Mouse (Mus musculus) right cerebral cortex, adult 18-20 months (tissue): Measurements from ENCODE around the gene Mmp25.

Experiments used
- DNase-seq: peaks from one replicate; pipeline ENCODE4 v3.0.0; 2022; ENCODE audit warnings: mixed read lengths

Mmp25 gene

DNA sequence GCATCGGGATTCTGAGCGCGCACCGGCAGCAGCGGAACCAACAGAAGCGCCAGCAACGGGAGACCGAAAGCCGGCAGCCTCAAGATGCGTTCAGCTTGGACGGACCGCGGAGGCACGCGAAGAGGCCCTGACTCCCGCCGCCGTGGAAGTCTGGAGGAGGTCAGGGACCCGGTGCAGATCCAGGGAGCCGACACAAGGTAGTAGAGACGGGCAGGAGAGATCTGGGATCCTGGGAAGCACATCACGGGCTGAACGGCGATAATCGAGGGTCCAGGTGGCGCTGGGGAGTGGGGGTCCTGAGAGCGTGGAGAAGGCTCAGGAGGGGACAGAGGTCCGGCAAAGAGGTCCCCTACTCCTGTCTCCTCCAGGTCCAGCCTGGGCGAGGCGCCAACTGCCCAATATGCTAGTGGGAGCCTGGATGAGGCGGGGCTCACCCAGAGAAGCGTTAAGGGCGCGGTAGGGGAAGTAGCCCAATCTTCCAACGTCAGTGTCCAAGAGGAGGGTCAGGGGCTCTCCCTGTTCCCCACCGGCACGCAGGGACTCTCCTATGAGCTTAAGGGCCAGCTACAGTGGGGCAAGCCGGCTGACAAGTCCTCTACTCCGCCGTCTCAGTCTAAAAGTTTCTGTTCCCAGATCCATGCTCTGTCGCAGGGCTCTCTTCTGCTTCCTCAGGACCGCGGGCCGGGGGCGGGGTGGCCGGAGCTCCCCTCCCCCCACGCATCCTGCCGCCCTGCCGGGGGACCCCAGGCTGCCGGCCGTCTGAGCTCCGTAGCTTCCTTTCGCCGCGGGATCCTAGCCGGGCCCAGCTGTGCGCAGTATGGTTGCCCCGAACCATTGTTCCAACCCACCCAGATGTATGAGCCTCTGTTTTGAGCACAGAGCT, at the start of gene Mmp25:
TSS of gene Mmp25 (minus strand) at position 665 of the 883 bp plus-strand sequence.
- DNase-seq: no peak

DNA sequence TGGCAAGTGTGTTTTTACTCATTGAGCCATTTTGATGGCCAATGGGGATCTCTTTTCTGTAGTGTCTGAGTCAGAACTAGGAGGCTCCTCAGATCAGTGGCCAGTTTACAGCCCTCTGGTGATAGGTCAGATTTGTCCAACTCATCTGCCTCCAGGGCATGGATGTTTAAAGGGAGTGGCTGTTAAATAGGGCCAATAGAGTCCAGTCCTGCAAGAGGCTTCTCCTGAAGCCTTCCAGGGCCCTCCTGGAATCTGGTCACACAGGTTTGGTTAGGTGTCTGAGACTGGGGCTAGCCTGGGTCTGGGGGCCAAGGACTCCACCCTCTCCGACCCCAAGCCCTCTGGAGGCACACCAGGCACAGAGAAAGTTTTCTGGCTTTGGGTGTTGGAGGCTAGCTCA, 49.4 kb upstream of the Mmp25 start:
- DNase-seq: no peak

DNA sequence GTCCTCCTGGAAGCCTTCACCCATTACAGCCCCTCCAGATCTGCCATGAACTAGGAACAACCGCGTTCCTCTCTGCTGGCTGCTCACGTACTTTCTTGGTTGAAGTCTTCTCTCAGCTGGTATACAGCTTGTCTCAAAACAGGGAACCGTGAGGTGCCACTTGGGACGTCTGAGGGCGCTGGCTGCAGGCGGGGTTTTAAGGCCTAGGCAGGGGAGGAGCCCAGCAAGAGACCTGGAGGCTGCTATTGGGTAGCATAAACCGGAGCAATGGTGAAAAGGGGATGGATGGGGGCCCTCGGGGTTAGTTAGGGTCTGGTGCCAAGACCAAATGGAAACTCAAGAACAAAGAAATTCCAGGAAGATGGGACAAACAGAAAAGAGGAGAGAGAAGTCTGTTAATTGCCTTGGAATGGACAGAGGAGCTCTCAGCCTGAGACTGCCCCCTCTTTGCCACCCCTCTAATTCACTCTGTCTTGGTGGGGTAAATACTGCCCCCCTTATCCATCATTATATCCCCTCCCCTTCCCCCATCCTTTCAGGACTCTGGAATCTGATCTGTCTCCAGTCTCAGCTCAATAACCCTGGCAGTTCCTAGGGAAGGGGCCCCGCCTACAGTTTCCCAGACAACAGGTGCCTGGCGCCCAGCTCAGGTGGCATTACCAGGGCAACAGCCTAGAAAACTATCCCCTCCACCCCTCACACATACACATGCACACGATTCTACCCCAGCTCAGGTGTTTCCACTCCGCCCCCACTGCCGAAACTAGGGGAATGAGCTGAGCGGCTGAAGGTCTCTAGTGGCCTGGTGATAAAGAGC, 39.0 kb upstream of the Mmp25 start, which contains the start of gene Cldn9:
TSS of gene Cldn9 (minus strand) at position 171 of the 817 bp plus-strand sequence.
- DNase-seq: no peak

DNA sequence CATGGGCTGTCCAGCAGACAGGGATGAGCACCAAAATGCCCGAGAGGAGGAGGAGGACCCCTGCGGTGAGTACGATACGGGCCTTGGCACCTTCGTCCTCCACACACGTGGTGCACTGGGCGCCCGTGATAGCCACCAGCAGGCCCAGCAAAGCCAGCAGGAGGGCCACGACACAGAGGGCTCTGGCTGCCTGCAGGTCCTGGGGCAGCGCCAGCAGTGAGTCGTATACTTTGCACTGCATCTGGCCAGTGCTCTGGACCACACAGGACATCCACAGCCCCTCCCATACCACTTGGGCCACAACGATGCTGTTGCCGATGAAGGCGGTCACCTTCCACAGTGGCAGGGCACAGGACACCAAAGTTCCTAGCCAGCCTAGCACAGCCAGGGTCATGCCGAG, 38.1 kb upstream of the Mmp25 start:
- no peak for DNase-seq

DNA sequence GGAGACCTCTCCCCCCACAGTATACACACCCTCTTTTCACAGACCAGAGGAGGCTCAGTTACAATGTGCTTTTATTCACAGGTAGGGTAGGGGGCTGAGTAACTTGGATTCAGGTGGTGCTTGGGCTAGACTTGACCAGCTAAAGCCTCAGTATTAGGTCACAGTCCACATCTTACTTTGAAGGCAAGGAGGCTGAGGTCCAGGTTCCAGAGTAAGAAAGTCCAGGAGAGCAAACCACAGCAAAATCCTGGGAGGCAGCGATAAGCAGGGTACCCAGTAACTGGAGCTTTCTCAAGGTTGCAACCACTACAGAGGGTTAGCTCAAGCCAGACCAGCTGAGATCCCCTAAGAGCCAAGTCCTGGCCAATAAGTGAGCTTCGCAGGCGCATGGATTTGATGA, 37.5 kb upstream of the Mmp25 start:
- no peak for DNase-seq

DNA sequence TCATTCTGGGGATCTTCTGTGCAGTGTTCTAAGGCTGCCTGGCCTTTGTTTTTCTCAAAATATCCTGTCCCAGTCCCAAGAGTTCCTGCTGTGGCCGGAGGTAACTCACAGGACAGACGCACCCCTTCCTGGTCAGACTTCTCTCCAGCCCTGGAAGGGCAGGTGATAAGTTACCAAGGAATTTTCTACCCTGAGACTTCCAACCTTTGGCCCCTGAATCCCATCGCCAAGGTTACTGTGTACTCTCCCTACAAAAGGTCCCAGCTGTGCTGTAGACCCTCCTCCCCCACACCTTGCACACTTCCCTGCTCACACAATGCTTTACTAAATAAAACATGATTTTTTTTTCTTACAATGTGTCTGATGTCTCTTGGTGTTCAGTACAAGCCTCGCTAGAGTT, 37.0 kb upstream of the Mmp25 start:
- no peak for DNase-seq

DNA sequence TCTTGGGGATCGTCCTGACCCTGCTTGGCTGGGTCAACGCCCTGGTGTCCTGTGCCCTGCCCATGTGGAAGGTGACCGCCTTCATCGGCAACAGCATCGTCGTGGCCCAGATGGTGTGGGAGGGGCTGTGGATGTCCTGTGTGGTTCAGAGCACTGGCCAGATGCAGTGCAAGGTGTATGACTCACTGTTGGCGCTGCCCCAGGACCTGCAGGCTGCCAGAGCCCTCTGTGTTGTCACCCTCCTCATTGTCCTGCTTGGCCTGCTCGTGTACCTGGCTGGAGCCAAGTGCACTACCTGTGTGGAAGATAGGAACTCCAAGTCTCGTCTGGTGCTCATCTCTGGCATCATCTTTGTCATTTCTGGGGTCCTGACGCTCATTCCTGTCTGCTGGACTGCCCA, 36.0 kb upstream of the Mmp25 start:
- DNase-seq: no peak

DNA sequence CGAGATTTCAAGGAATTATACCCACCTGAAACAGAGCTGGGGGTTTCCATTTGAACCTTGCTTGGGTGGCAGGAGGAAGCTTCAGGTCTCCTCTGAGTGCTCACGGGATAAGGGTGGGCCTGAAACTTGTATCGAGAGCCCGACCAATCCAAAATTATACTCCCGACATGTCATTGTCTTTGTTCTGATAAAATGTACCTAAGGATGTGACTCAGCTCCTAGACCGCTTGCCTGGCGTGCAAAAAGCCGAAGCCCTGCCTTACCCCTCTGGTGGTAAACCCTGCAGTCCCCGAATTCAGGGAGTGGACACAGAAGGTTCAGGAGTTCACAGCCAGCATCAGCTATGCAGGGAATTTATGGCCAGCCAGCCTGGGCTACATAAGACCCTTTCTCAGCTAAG, 35.3 kb upstream of the Mmp25 start:
- no peak for DNase-seq

DNA sequence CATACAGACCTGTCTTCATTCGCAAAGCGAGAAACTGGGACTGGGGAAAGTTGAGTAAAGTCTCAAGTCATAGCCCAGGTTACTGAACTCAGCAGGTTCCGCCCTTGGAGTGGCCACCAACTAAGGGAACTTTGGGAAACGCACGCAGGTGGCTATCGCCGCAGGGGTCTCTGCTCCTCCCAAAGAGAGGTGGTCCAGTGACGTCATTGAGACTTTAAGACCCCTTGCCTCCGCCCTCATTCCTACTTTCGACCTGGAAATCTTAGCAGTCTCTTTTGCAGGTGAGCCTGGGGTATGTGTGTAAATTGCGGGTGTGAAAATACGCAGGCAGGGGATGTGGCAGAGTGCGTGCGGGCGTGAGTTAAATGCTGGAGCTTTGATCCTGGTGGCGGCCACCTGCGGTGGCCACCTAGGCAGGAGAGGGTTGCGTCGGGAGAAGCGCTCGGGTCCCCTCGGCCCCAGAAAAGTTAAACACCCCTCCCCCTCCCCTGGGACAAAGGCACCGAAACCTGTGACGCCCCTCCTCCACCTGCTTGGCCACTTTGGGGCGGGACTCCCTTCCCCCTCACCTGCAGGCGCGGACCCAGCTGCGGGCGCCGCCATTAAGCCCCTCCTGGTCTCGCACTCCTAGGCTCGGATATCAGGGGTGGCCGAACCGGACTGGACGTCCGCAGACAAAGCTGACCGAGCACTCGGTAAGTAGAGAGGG, 34.2 kb upstream of the Mmp25 start, which contains the start of gene Cldn6:
TSS of gene Cldn6 (plus strand) at position 123 of the 709 bp plus-strand sequence.
- no peak for DNase-seq

DNA sequence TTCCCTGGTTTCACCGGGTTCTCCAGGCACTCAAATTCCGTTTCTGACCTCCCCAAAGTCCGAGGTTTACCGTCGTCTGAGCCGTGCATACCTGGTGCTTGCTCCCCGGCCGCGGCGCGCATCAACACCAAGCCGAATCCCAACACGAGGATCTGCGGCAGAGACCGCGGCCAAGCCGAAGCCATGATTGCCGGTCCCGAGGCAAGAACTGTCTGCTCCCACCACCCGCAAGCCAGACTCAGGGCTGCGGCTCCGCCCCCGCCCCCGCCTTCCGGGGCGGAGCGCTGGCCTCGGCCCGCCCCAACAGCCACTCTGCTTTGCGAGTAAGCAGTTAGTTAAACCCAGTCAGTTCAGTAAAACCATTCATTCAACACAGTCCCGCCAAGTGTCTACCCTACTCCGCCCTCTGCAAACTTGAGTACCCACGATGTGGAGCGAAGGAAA, 32.2 kb upstream of the Mmp25 start, which contains the start of gene Tnfrsf12a:
TSS of gene Tnfrsf12a (minus strand) at position 233 of the 444 bp plus-strand sequence.
- peak; percentile 82 for DNase-seq

DNA sequence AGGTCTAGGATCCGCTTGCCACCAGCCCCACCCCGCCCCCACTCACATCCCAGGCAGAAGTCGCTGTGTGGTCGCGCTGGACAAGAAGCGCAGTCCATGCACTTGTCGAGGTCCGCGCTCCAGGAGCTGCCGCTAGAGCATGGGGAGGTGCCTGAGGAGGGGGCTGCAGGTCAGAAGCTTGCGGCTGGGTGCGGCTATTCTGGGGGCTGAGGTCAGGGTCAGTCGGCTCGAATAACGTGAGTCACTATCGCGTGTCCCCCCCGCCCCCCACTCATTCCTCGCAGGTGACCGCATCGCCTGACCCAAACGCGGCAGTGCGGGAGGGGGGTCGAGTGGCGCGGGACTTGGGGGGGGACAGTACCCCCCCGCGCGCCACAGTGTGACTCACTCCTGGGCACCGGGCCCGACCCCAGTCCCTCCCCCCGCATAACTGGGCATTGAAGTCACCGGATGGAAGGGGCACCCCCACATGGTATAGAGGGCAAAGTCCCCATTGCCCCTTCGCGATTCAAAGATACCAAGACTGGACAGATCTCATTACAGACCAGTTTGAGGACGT, 31.5 kb upstream of the Mmp25 start:
- DNase-seq: no peak

DNA sequence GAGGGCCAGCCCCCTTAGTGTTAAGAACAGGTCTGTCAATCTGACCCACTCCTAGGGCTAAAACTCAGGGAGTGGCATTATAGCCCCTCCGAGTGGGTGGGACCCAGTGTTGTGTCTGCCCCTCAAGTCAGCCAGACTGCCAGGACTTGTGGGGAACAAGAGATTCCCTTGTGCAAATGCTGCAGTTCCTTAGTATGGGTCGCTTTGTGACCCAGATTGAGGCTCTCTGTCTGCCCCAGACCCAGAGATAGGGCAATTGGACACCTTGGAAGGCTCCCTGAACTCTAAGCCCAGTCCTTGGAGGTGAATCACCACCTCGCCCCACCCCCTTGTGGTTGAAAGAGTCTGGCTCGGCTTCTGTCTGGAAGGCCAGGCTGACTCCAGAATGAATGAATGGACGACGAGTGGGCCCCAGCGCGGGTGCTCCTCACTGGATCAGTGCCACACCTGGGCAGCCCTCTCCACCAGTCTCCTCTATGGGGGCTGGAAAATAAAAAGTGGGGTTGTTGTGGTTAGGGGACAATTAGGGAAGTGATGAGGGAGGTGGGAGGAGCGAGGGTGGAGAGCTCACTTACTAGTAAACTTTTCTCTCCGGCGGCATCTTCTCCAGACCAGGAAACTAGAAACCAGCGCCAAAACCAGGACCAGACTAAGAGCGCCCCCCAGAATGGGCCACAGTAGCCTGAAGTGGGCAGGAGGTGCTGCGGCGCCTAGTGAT, 30.6 kb upstream of the Mmp25 start:
- no peak for DNase-seq

DNA sequence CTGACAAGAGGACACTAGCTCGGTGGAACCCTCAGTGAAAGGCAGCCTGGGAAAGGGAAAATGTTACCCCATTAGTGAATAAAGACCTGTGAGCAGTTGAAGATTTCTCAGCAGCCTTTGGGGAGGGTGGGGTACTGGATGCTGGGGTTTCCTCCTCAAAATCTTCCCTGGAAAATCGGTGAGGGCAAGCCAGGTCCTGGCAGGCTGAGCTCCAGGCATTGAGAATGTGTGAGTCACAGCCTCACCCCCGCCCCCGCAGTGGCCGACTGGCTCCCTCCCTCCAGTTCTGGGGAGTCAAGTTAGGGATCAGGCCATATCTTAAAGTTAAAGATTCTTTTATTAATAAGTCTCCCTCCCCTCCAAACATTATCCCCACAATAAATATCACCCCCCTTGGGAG, 30.1 kb upstream of the Mmp25 start:
- DNase-seq: no peak

DNA sequence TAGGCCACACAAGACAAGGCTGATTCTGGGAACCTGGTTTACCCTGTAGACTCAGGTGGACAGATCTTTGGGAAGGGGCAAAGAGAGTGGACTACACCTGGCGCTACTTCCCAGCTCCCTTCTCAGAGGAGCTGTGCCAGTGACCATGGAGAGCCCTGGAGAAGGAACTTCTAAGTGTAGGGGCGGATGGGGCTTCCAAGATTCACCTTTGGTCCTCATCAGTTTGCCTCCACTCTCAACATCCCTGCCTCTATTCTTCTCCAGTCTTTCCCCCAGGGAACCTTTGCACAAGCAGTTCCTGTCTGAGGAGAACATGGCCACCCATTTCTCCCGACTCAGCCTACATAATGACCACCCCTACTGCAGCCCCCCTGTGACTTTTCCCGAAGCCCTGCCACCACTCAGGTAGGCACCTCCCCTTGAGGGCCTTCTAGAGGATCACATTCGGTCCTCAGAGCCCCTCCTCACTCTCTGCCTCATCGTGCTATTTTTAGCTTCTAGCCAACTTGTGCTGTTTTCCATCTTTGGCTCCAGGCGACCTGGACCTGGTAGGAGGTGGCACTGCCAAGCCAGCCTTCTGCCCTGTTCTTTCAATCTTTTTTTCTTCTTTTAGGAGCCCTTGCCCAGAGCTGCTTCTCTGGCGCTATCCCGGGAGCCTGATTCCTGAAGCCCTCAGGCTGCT, 29.3 kb upstream of the Mmp25 start:
- no peak for DNase-seq

DNA sequence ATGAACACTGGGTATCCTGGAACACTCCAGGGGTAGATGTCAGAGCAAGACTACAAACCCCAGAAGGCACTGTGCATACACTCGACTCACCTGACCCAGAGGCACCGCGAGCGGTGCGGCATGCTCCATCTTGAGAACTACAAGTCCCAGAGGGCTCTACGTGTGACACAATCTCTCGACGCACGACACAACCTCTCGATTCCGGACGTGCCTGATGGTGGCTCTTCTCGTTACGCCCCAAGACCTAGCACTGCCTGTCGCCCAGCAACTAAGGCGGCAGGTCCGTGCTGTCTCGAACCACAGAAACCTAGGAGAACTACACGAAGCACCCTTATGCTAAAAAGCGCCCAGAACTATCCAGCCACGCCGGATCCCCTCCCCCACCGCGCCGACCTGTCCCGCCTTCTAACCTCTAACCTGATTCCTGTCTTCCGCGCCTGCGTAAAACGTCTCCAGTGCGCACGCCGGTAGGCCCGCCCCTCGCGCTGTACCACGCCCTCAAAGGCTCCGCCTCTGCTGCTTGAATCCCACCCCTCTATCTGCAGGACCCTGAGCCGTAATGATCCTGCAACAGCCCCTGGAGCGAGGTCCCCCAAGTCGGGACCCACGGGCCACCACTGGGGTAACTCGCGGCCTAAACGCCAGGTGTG, 28.5 kb upstream of the Mmp25 start, which contains the start of the genes Hcfc1r1 and Thoc6:
TSS of gene Hcfc1r1 (plus strand) at position 173 of the 650 bp plus-strand sequence.
TSS of gene Thoc6 (minus strand) at position 459 of the 650 bp plus-strand sequence.
- DNase-seq: peak; percentile 96

DNA sequence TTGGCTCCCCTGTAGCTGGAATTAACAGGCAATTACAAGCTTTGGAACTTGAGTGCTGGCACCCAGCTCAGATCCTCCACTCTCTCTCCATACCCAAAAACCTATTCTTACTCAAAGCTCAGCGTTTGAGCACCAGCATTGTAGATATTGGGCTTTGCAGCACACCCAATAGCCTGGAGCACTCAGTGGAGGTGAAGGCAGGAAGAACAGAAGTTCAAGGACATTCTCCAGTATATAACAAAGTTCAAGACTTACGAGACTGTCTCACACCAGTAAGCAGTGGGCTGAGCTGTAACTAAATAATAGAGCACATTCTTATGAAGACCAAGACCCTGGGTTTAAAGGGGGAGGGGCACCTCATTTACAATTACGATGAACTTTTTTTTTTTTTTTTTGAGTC, 27.7 kb upstream of the Mmp25 start:
- no peak for DNase-seq

DNA sequence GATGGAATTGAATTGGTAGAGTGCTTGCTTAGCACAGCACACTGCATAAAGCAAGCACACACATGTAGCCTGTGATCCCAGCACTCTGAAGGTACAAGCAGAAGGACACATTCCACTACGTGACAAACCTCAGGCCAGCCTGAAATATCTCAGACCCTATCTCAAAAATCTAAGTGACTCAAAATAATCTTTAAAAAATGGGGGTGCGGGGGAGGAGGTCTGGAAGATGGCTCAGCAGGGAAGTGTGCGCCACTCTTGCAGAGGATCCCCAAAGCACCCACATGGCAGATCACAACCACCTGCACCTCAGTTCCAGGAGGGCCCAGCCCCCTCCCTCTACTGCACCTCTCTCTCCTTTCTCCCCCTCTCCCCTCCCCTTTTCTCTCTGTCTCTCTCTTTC, 26.4 kb upstream of the Mmp25 start:
- no peak for DNase-seq

DNA sequence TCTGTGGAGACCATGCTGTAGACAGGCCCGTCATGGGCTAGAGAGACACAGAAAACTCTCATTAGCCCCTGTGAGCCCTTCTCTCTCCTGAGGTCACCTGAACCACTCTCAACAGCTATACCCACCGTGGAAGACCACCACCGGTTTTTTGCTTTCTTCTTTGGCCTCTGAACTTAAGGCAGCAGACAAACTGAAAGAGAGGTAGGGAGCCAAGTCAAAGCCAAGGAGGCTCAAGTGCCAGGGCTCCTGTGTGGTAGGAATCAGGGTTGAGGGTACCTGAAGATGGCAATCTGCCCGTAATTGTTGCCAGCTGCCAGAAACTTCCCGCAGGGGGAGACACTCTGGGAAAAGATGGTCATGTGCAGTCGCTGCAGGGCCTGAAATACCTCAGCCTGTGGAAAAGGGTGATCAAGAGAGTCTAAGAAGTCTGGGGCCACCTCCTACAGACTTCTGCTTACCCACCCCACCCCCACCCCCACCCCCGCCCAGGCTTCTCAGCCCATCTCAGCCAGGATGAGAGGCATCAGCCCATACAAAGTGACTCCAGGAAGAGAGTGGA, 25.5 kb upstream of the Mmp25 start:
- DNase-seq: no peak

DNA sequence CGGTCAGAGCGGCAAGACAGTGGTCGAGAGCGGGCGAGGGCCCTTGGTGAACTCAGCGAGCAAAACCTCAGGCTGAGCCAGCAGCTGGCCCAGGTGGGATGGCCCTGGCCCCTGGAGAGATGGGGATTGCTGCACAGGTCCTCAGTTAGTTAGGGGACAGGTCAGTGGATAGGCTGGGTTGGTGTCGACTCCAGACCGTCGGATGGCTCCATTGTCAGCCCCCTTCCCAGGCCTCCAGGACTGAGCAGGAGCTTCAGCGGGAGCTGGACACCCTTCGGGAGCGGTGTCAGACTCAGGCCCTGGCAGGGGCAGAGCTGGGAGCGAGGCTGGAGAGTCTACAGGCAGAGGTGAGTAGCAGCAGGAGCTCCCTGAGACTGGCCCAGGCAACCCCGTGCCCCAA, 20.4 kb upstream of the Mmp25 start:
- DNase-seq: no peak

DNA sequence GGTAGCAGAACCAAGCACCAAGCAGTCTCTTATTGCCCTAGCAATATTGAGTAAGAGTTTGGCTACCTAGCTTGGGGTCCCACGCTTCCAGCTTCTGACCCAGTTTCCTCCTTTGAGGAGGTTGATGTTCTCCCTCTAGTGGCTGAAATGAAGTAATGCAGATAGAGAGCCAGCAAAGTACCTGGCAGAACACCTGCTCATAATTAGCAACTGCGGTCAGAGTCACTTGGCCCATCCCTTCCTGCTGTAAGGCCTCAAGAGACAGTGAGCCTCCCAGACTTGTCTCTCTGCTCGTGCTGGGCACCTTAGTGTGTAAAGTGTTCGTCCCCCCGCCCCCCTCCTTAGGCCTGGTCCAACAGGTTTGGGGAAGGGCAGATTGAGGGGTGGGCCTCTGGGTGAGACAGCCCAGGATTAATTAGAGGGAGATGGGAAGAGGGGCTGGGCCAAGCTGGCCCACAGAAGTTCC, 19.5 kb upstream of the Mmp25 start:
- DNase-seq: no peak
